In genomic region chr14:32994954-32995636, GRCm38 (mm10) we compare ENCODE assay signal across 8 mouse cellular contexts. TPM values are rescaled to one million over a fixed set of nuclear protein-coding genes. Genes with fewer than 3 reads are reported as not detected.
A peak's percentile ranks its signal among the peaks of the same experiment; 100 is the strongest.
DNase-seq lines count a peak whose midpoint lies in the region; ATAC-seq and TF ChIP-seq lines count a peak whose summit lies in the region.

No protein-coding gene starts in this region.

- peak overlapping the region; percentile 64 for H3K4me3 ChIP-seq in gastrocnemius, adult 2 months
- H3K4me3 ChIP-seq in midbrain, embryonic 16.5 days (ENCODE audit: low read depth, low read length): peak overlapping the region; percentile 12; the same call in 1 of the 2 replicates

- no peaks in the 10 kb centered on the region for H3K36me3 ChIP-seq in midbrain, embryonic 16.5 days (ENCODE audit: control insufficient read depth, insufficient read depth, low read length)

- H3K27me3 ChIP-seq in midbrain, embryonic 16.5 days (ENCODE audit: control insufficient read depth, insufficient read depth, low read depth, low read length): no peaks in the 10 kb centered on the region

- H3K27ac ChIP-seq in gastrocnemius, adult 2 months: peak overlapping the region; percentile 41; the same call in 1 of the 2 replicates
- H3K27ac ChIP-seq in midbrain, embryonic 16.5 days (ENCODE audit: low read length): peak overlapping the region; percentile 19

- H3K4me2 ChIP-seq in midbrain, embryonic 16.5 days (ENCODE audit: low read length): peak overlapping the region; percentile 46

- H3K9ac ChIP-seq in midbrain, embryonic 16.5 days (ENCODE audit: low read depth, low read length): no peak overlapping the region

- DNase-seq in gastrocnemius, adult 2 months: peak; percentile 32
- DNase-seq in gastrocnemius, adult 18-20 months (ENCODE audit: low spot score): no peak
- DNase-seq in embryo, embryonic 11.5 days (ENCODE audit: low read depth, low spot score): peak; percentile 39
- DNase-seq in heart, postnatal 14 days: peak; percentile 16
- DNase-seq in large intestine, adult 2 months (ENCODE audit: low read depth, low spot score): peak; percentile 10
- no peak for DNase-seq in cerebellum, adult 9-11 months

- 0 out of 2 replicates have a peak, but pooled peaks cover 2% of the 10 kb centered on the region for H3K9me3 ChIP-seq in midbrain, embryonic 16.5 days (replicated peaks; ENCODE audit: control insufficient read depth, low read length, poor library complexity, severe bottlenecking)

- no peak for TF ChIP-seq CTCF in gastrocnemius, adult 2 months (IDR thresholded peaks at IDR 0.05)

- peaks cover 17% of the 10 kb centered on the region for H3K4me1 ChIP-seq in midbrain, embryonic 16.5 days (ENCODE audit: control insufficient read depth, insufficient read depth, low read length)

- peak; percentile 68 for ATAC-seq in midbrain, embryonic 16.5 days
- ATAC-seq in megakaryocyte, adult 5-6 weeks (ENCODE audit: poor library complexity, severe bottlenecking): no peak

- intact Hi-C loops in gastrocnemius, adult 2 months (cut with DNase I): no loop called here
- intact Hi-C loops in heart, postnatal 14 days (cut with DNase I): no loop called here

- WGBS in large intestine, adult 2 months: 14% methylated on average over 10 of the region's 10 CpGs
- 2% methylated on average over 10 of the region's 10 CpGs for WGBS in midbrain, embryonic 16.5 days

RNA-seq across cellular contexts. Expression of gene Lrrc18, which starts 3.9 kb away (rescaled TPM):
- total RNA-seq in gastrocnemius, adult 2 months (2021): under 1 TPM in 1 of 2 experiments, not detected in 1; 0.31 TPM
- not detected for total RNA-seq in gastrocnemius, adult 18-20 months (2021)
- under 1 TPM; 0.17 to 0.60 TPM for total RNA-seq in heart, postnatal 14 days (2021)
- 0.15 and 0.19 TPM in 2 replicates for polyA plus RNA-seq in large intestine, adult 2 months (2012; rRNA removed)
- polyA plus RNA-seq in midbrain, embryonic 16.5 days (2015; fragmentation: Nextera tagmentation; extraction: Ambion mirVana): 0.51 and 0.58 TPM in 2 replicates
- not detected in 2 replicates for total RNA-seq in megakaryocyte, adult 5-6 weeks (2015)
- total RNA-seq in megakaryocyte, adult 5-6 weeks (2017): not detected in 2 replicates

Comparison
In these comparisons a context has a peak if more than half of its experiments do, and no peak if none do; other contexts are left out.
1. DNase-seq: peak in gastrocnemius, adult 2 months (single experiment), embryo, embryonic 11.5 days (single experiment), heart, postnatal 14 days (2 of 2) and large intestine, adult 2 months (single experiment); none in gastrocnemius, adult 18-20 months (single experiment) and cerebellum, adult 9-11 months (single experiment).